In genomic region chr7:109741703-109742102, GRCm38 (mm10) we compare ENCODE assay signal across 22 mouse cellular contexts. TPM values are rescaled to one million over a fixed set of nuclear protein-coding genes. Genes with fewer than 3 reads are reported as not detected.
DNase-seq lines count a peak whose midpoint lies in the region; ATAC-seq and TF ChIP-seq lines count a peak whose summit lies in the region.
"Had no signal": no experiment of that assay in that cellular context is flagged by ENCODE, and none has a peak within 500 bp of the region (broad histone marks: within the 10 kb centered on the region; RNA-seq: fewer than 3 reads in every experiment).

No protein-coding gene starts in this region.

- H3K9me3 ChIP-seq in liver, embryonic 11.5 days (ENCODE audit: control insufficient read depth, low read length): no peaks in the 10 kb centered on the region
- no peaks in the 10 kb centered on the region for H3K9me3 ChIP-seq in heart, embryonic 10.5 days
- H3K9me3 ChIP-seq: embryonic facial prominence, embryonic 12.5 days; forebrain, embryonic 15.5 days; heart, embryonic 15.5 days; hindbrain, embryonic 13.5 days had no signal

- DNase-seq in thymus, adult 2 months: no peak
- DNase-seq in thymus, postnatal 4 days: no peak
- DNase-seq in naive thymus-derived CD4-positive, alpha-beta T cell, adult 2 months (ENCODE audit: low read depth): peak; percentile 73
- DNase-seq in urinary bladder, postnatal 25 days (ENCODE audit: low spot score): no peak
- DNase-seq in liver, embryonic 11.5 days (ENCODE audit: low spot score): no peak
- no peak for DNase-seq in heart, embryonic 10.5 days (ENCODE audit: low spot score)
- DNase-seq: adrenal gland, postnatal 10 days; cerebellum, adult 11-12 months; cerebellum, adult 9-10 months; cerebellum, postnatal 25 days; gastrocnemius, postnatal 10 days; heart, adult 18-20 months; heart, postnatal 14 days had no signal

- no peak for TF ChIP-seq POLR2A in thymus, adult 2 months (IDR thresholded peaks at IDR 0.05; ENCODE audit: control insufficient read depth, extremely low read depth, insufficient read depth, low read length, poor library complexity)

- peak; percentile 76 for ATAC-seq in activated CD4-positive, CD25-positive, alpha-beta regulatory T cell, adult 4 months
- no peak for ATAC-seq in liver, embryonic 11.5 days (replicated peaks; ENCODE audit: low FRiP score)
- ATAC-seq: forebrain, embryonic 15.5 days; hindbrain, postnatal 0 days; Patski had no signal

- H3K27ac ChIP-seq in thymus, adult 2 months (ENCODE audit: control insufficient read depth, insufficient read depth, low read length): peak overlapping the region; percentile 21; the same call in 1 of the 2 replicates
- no peak overlapping the region for H3K27ac ChIP-seq in liver, embryonic 11.5 days (ENCODE audit: low read depth, low read length)
- no peak overlapping the region for H3K27ac ChIP-seq in heart, embryonic 10.5 days
- H3K27ac ChIP-seq: embryonic facial prominence, embryonic 12.5 days; forebrain, embryonic 15.5 days; heart, embryonic 15.5 days; hindbrain, embryonic 13.5 days; hindbrain, postnatal 0 days had no signal

- no peak overlapping the region for H3K9ac ChIP-seq in liver, embryonic 11.5 days (ENCODE audit: low read depth, low read length)
- H3K9ac ChIP-seq: embryonic facial prominence, embryonic 12.5 days; forebrain, embryonic 15.5 days; heart, embryonic 15.5 days; hindbrain, embryonic 13.5 days had no signal

- H3K4me2 ChIP-seq in liver, embryonic 11.5 days: no peak overlapping the region
- H3K4me2 ChIP-seq: embryonic facial prominence, embryonic 12.5 days; forebrain, embryonic 15.5 days; heart, embryonic 11.5 days; heart, embryonic 15.5 days; hindbrain, embryonic 13.5 days had no signal

- H3K4me1 ChIP-seq in thymus, adult 2 months (replicated peaks; ENCODE audit: control insufficient read depth, insufficient read depth, low read length): peaks cover 3% of the 10 kb centered on the region
- no peaks in the 10 kb centered on the region for H3K4me1 ChIP-seq in liver, embryonic 11.5 days (replicated peaks; ENCODE audit: control insufficient read depth, insufficient read depth, low read length)
- no peaks in the 10 kb centered on the region for H3K4me1 ChIP-seq in heart, embryonic 10.5 days
- H3K4me1 ChIP-seq: embryonic facial prominence, embryonic 12.5 days; forebrain, embryonic 15.5 days; heart, embryonic 15.5 days; hindbrain, embryonic 13.5 days had no signal

- peaks cover 41% of the 10 kb centered on the region for H3K36me3 ChIP-seq in thymus, adult 2 months (ENCODE audit: control insufficient read depth, insufficient read depth, low read length)
- peaks cover 4% of the 10 kb centered on the region; the same call in 1 of the 2 replicates for H3K36me3 ChIP-seq in liver, embryonic 11.5 days (ENCODE audit: control insufficient read depth, insufficient read depth, low read length)
- H3K36me3 ChIP-seq in heart, embryonic 10.5 days: peaks cover 55% of the 10 kb centered on the region

- 34% methylated on average over 4 of the region's 4 CpGs for WGBS in thymus, adult 2 months
- WGBS in liver, embryonic 11.5 days: 84% methylated on average over 4 of the region's 4 CpGs
- 88% methylated on average over 4 of the region's 4 CpGs for WGBS in heart, embryonic 10.5 days

- H3K27me3 ChIP-seq in thymus, adult 2 months (ENCODE audit: control insufficient read depth, insufficient read depth, low read length): no peaks in the 10 kb centered on the region
- no peaks in the 10 kb centered on the region for H3K27me3 ChIP-seq in liver, embryonic 11.5 days (replicated peaks; ENCODE audit: control insufficient read depth, insufficient read depth, low read length)
- H3K27me3 ChIP-seq in heart, embryonic 10.5 days (ENCODE audit: insufficient read depth, poor library complexity, severe bottlenecking): no peaks in the 10 kb centered on the region
- H3K27me3 ChIP-seq: embryonic facial prominence, embryonic 12.5 days; forebrain, embryonic 15.5 days; heart, embryonic 15.5 days; hindbrain, embryonic 13.5 days; Patski had no signal

- no peak for TF ChIP-seq CTCF in thymus, adult 2 months (IDR thresholded peaks at IDR 0.05; ENCODE audit: borderline replicate concordance, control insufficient read depth, extremely low read depth, insufficient read depth, low read length, poor library complexity)

- H3K4me3 ChIP-seq in thymus, adult 2 months (ENCODE audit: control insufficient read depth, insufficient read depth, low read length): no peak overlapping the region
- H3K4me3 ChIP-seq in liver, embryonic 11.5 days (ENCODE audit: low read depth, low read length): no peak overlapping the region
- H3K4me3 ChIP-seq in heart, embryonic 10.5 days: no peak overlapping the region
- H3K4me3 ChIP-seq: embryonic facial prominence, embryonic 12.5 days; forebrain, embryonic 15.5 days; heart, embryonic 15.5 days; hindbrain, embryonic 13.5 days had no signal

RNA-seq across cellular contexts. Expression of gene Ascl3, which starts 10.2 kb away (rescaled TPM):
- polyA plus RNA-seq in thymus, adult 2 months (2012; rRNA removed): 0.70 and 1.1 TPM in 2 replicates
- not detected for polyA plus RNA-seq in activated CD4-positive, CD25-positive, alpha-beta regulatory T cell, adult 4 months (2017; shearing (Covaris generic))
- polyA plus RNA-seq in liver, embryonic 11.5 days (2014; fragmentation: Nextera tagmentation; extraction: Ambion mirVana): not detected in 2 replicates
- polyA plus RNA-seq in heart, embryonic 10.5 days (2016; fragmentation: Nextera tagmentation; extraction: Ambion mirVana): not detected in 2 replicates
- polyA plus RNA-seq: embryonic facial prominence, embryonic 12.5 days; forebrain, embryonic 15.5 days; heart, embryonic 11.5 days; heart, embryonic 15.5 days had no signal

RNA-seq across cellular contexts. Expression of gene Tmem9b, which starts 11.0 kb away (rescaled TPM):
- polyA plus RNA-seq in thymus, adult 2 months (2012; rRNA removed): 38.8 and 45.3 TPM in 2 replicates
- 100 to 1,000 TPM; 118 to 122 TPM for polyA plus RNA-seq in activated CD4-positive, CD25-positive, alpha-beta regulatory T cell, adult 4 months (2017; shearing (Covaris generic))
- 51.0 and 57.2 TPM in 2 replicates for polyA plus RNA-seq in liver, embryonic 11.5 days (2014; fragmentation: Nextera tagmentation; extraction: Ambion mirVana)
- 45.9 and 58.4 TPM in 2 replicates for polyA plus RNA-seq in heart, embryonic 10.5 days (2016; fragmentation: Nextera tagmentation; extraction: Ambion mirVana)

RNA-seq across cellular contexts. Expression of gene BC051019, which starts 18.1 kb away (rescaled TPM):
- 0.20 and 0.43 TPM in 2 replicates for polyA plus RNA-seq in thymus, adult 2 months (2012; rRNA removed)
- under 1 TPM in 1 of 2 experiments, not detected in 1; 0.26 TPM for polyA plus RNA-seq in activated CD4-positive, CD25-positive, alpha-beta regulatory T cell, adult 4 months (2017; shearing (Covaris generic))
- polyA plus RNA-seq in liver, embryonic 11.5 days (2014; fragmentation: Nextera tagmentation; extraction: Ambion mirVana): 0.10 and 0.47 TPM in 2 replicates
- polyA plus RNA-seq in heart, embryonic 10.5 days (2016; fragmentation: Nextera tagmentation; extraction: Ambion mirVana): 0.11 TPM in 1 of 2 replicates, not detected in the other
- polyA plus RNA-seq: forebrain, embryonic 11.5 days; heart, embryonic 11.5 days had no signal

RNA-seq across cellular contexts. Expression of gene Akip1, which starts 38.2 kb away (rescaled TPM):
- polyA plus RNA-seq in thymus, adult 2 months (2012; rRNA removed): 13.8 and 14.6 TPM in 2 replicates
- polyA plus RNA-seq in activated CD4-positive, CD25-positive, alpha-beta regulatory T cell, adult 4 months (2017; shearing (Covaris generic)): 10 to 100 TPM; 25.5 to 35.6 TPM
- polyA plus RNA-seq in liver, embryonic 11.5 days (2014; fragmentation: Nextera tagmentation; extraction: Ambion mirVana): 52.7 and 54.9 TPM in 2 replicates
- 32.5 and 34.6 TPM in 2 replicates for polyA plus RNA-seq in heart, embryonic 10.5 days (2016; fragmentation: Nextera tagmentation; extraction: Ambion mirVana)

RNA-seq across cellular contexts. Expression of gene St5, which starts 38.3 kb away (rescaled TPM):
- polyA plus RNA-seq in thymus, adult 2 months (2012; rRNA removed): 20.8 and 21.7 TPM in 2 replicates
- polyA plus RNA-seq in activated CD4-positive, CD25-positive, alpha-beta regulatory T cell, adult 4 months (2017; shearing (Covaris generic)): 1 to 10 TPM; 1.3 to 1.7 TPM
- 38.7 and 38.8 TPM in 2 replicates for polyA plus RNA-seq in liver, embryonic 11.5 days (2014; fragmentation: Nextera tagmentation; extraction: Ambion mirVana)
- polyA plus RNA-seq in heart, embryonic 10.5 days (2016; fragmentation: Nextera tagmentation; extraction: Ambion mirVana): 37.7 and 39.9 TPM in 2 replicates
